Mouse (Mus musculus) heart, postnatal 10 days (tissue): ENCODE measurements around the gene Sf1. TPM values are rescaled to one million over a fixed set of nuclear protein-coding genes. Genes with fewer than 3 reads are reported as not detected.

ENCODE experiments used
- DNase-seq, 2 experiments: peaks; one replicate each; pipeline ENCODE4 v3.0.0; 2021
- intact Hi-C: fragments of 180-260 bp; cut with DNase I; formaldehyde crosslinking; loops from one replicate; pipeline ENCODE4 v1.15.1; 2025
- total RNA-seq, 2 experiments: library from RNA; stranded (reverse); gene quantifications; 2 replicates each; pipeline ENCODE4 v1.2.3; 2021

Gene Sf1
- total RNA-seq, 2 experiments from 2014 or later = 118 to 143 TPM

- intact Hi-C loops = no loop called here
- DNase-seq = no peak
Measured at GRCm38 (mm10) chr19:6393637-6394036, 30.1 kb downstream of the Sf1 start.

- no peak for DNase-seq
- intact Hi-C loops = no loop called here
Measured at GRCm38 (mm10) chr19:6396237-6396636, 32.7 kb downstream of the Sf1 start.

- intact Hi-C loops = loop anchor here (2.0 kb wide), 1 partner anchor 33 kb away; no protein-coding TSS in a partner anchor
Measured at GRCm38 (mm10) chr19:6397582-6398249, 34.2 kb downstream of the Sf1 start.

GRCm38 (mm10) chr19:6398447-6399284 lies 35.2 kb downstream of the Sf1 start:
- intact Hi-C loops = loop anchor here (2.0 kb wide), 1 partner anchor 34 kb away; no protein-coding TSS in a partner anchor

More at GRCm38 (mm10) chr19:6397582-6398249, 34.2 kb downstream of the Sf1 start:
- no peak for DNase-seq

DNA sequence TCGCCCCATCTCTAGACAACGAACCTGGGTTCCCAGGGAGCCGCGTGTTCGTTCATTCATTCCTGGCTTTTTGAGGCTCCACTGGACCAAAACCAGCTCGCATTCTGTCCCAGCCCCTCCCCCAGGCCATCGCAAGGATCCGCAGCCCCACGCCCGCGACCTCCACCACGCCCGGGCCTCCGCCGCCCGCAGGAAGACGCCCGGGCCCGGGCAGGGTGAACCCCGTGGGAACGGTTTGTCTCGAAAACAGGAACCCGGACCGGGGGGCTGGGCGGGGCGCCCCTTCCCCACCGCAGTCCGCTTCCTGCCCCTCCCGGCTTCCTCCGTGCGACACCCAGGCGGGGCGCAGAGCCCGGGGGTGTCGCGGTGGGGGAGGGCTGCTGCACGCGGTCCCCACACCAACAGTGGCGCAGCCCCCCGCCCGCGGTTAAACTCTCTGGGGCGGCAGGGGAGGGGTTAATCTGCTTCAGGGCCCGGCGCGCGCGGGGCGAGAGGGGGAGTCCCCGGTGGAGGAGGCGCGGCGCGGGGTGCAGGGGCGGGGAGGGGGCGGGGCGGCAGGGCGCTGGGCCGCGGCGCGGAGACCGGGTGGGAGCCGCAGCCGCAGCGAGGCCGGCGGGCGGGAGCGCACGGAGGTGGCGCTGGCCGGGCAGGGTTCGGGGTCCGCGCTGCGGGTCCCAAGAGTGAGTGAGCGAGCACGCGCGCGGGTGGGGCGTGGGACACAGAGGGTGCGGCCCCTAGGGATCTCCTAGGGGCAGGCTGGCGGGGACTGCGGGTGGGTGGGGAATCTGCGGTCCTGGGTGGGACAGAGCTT lies 36.0 kb downstream of the Sf1 start, which contains the start of gene Rasgrp2:
Gene Rasgrp2 (plus strand): TSS at position 56 of the 811 bp plus-strand sequence.
- intact Hi-C loops = loop anchor here (2.0 kb wide), 1 partner anchor 35 kb away; no protein-coding TSS in a partner anchor
- peak; percentile 74 to 80 for DNase-seq

More at GRCm38 (mm10) chr19:6398447-6399284, 35.2 kb downstream of the Sf1 start:
- DNase-seq = peak; percentile 81 to 86

DNA sequence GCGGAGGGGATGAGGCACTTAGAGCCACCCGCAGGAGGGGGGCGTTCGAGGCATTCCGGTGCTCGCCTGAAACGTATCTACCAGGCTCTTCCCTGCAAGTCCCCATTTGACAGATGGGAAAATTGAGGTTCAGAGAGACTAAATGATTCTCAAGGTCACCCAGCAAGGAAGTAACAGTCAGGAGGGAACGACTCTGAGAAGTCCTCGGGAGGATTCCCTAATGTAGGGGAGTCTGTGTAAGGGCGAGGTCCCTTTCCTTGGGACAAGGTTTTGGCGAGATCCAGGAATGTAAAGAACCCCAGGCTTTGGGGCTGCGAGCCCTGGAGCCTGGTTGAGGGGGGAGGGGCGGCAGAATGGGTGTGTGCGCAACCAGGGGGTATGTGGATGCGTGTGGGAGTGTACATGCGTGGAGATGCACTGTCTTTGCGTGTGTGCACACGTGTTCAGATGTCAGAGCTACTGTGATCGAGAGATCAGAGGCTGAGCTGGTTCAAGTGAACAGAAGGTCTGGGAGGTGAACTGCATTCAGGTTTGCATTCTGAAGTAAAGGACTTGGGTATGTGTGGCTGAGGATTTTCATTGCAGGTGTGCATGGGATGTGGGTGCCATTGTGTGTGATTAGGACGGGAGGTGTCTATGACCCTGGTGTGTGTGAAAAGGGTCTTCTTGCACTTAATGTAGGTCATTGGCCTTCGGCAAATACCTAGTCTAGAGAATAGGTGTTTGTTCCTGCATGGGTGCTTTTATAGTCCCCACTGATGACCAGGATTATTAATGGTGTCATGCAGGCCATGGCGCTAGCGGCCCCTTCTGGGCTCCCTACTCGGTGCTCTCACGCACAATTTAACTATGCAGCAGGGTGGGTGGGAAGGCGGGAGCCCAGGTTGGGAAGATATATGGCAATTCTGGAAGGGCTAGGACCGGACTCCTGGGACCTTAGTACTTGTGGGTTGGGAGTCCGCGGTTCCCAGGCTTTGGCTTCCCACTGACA lies 36.9 kb downstream of the Sf1 start:
- peak in 1 of 2 experiments; percentile 51 for DNase-seq
- intact Hi-C loops = loop anchor here (1.0 kb wide), 1 partner anchor 52 kb away; no protein-coding TSS in a partner anchor

DNA sequence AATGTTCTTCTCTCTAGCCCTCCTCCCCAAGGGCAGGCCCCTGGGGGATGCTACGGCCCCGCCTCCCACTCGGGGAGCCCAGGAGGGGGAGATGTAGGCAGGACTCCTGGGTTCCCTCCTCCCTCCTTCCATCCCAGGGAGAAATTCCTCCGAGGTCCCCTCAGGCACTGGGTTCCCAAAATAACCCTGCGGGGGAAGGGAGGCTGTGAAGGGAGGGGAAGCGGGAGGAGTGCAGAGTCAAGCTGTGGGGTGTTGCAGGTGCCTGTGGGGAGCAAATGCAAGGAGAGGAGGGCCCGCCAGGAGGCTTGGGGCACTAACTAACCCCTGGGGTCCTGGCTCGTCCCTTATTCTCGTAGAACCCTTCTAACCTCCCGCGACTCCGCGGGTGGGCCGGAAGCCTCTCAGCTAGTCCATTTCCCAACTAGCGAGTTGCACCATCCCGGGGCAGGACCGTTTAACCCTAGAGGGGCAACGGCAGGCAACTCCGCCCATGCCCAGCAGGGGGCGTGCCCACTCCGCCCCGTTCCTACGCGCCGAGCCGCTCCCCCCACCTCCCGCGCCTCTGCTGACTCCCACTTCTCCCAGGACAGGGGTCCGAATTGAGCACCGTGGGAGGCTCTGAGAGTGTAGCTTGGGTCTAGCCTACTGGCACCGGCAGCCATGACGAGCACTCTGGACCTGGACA lies 37.8 kb downstream of the Sf1 start:
- intact Hi-C loops = loop anchor here (1.0 kb wide), 1 partner anchor 51 kb away; no protein-coding TSS in a partner anchor
- DNase-seq = peak; percentile 85 to 90

- intact Hi-C loops = loop anchor here (1.0 kb wide), 1 partner anchor 50 kb away; no protein-coding TSS in a partner anchor
Measured at GRCm38 (mm10) chr19:6401951-6402350, 38.5 kb downstream of the Sf1 start.

DNA sequence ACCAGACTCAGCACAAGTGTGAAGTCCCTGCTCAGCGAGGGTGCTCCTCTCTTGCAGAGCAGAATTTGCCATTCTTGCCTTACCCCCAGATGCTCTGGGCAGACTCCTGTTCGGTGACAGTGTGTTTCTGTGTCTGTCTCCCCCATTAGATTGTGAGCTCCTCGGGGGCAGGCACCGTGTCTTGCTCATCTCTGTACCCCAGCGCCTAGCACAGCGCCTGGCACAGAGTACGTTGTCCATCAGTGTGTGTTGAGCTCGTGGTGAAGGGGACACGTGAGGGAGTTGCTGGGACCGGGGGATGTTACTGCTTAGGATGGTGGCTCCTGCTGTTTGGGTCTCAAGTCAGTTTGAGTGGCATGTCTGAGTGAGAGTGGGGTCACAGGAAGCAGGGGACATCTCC lies 40.4 kb downstream of the Sf1 start:
- intact Hi-C loops = no loop called here
- DNase-seq = no peak

More at GRCm38 (mm10) chr19:6401951-6402350, 38.5 kb downstream of the Sf1 start:
- peak; percentile 45 to 65 for DNase-seq

GRCm38 (mm10) chr19:6405433-6405832 lies 41.9 kb downstream of the Sf1 start:
- no peak for DNase-seq
- intact Hi-C loops = no loop called here

GRCm38 (mm10) chr19:6407109-6407508 lies 43.6 kb downstream of the Sf1 start:
- intact Hi-C loops = no loop called here
- DNase-seq = no peak

DNA sequence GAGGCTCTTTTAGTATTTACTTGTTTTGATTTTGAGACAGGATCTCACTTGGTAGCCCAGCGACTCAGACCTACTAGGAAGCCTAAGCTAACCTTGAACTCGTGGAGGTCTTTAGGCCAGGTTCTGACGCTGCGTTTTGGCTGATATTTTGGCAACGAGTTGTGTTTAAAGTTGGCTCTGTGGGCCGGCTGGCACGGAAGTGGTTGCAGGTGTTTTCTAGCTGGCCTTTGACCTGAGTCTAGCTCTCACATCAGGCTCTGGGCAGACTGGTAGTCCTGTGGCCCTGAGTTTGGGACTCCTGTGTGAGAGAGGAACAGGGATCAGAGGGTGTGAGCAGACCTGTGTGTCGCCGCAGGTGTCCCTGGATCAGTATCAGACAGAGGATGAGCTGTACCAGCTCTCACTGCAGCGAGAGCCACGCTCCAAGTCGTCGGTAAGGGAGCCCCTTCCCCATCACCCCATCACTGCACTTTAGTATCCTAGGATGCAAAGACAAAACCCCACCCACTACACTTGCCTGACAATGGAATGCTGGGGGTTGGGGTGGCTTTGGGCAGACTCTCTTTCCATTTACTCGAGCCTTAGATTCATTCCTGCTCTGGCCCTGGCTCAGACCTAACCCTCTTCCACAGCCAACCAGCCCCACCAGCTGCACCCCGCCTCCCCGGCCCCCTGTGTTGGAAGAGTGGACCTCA lies 44.5 kb downstream of the Sf1 start:
- no peak for DNase-seq
- intact Hi-C loops = no loop called here

GRCm38 (mm10) chr19:6408749-6409148 lies 45.3 kb downstream of the Sf1 start:
- intact Hi-C loops = no loop called here
- no peak for DNase-seq

- intact Hi-C loops = no loop called here
- no peak for DNase-seq
Measured at GRCm38 (mm10) chr19:6409176-6409575, 45.7 kb downstream of the Sf1 start.

- DNase-seq = no peak
- intact Hi-C loops = no loop called here
Measured at GRCm38 (mm10) chr19:6409936-6410335, 46.4 kb downstream of the Sf1 start.

DNA sequence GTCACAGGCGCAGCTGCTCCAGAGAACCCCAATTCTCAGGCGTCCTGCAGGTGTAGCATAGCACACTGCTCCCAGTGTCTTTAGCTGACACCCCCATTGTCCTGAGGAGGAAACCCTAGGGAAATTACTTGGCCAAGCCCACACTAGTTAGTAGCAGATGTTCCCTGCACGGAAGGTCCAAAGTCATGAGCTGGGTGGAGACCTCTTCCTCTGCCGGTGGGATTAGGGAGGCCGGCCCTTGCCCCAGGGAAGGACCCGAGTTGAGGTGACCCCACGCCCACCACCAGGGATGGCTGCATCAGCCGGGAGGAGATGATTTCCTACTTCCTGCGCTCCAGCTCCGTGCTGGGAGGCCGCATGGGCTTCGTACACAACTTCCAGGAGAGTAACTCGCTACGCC lies 49.3 kb downstream of the Sf1 start:
- no peak for DNase-seq

DNA sequence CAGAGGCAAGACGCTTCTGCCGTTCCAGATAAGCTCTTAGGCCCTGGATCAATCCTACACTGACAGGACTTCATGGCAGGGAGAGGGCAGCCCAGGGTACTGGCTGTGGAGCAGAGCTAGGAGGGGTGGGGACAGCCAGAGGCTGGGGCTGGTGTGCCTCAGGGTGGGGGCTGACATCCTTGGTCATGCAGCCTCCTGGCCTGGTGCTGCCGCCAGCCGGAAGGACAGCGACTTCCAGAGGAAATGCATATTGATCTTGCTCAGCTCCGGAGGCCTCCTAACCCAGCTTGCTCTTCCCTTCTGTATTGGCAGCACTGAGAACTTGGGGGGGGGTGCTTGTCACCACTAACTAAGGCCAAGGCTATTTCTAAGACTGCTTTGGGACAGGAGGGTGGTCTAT lies 52.0 kb downstream of the Sf1 start:
- DNase-seq = no peak
- intact Hi-C loops = no loop called here

More for the DNA sequence above, 49.3 kb downstream of the Sf1 start:
- intact Hi-C loops = no loop called here
